Mouse (Mus musculus) gastrocnemius, postnatal 36 days (tissue): ENCODE results near the gene Ttf1. TPM values are rescaled to one million over a fixed set of nuclear protein-coding genes. Genes with fewer than 3 reads are reported as not detected.

Experiments used
- DNase-seq, 2 experiments: peaks; one replicate each; pipeline ENCODE4 v3.0.0; 2022
- intact Hi-C: fragments of 180-260 bp; cut with DNase I; formaldehyde crosslinking; loops from one replicate; pipeline ENCODE4 v1.15.1; 2025
- long read RNA-seq, 2 experiments: library from polyadenylated mRNA; stranded (forward); transcript quantifications; one replicate each; pipeline ENCODE4 v2.0.0; 2021
- total RNA-seq, 2 experiments: library from RNA; stranded (reverse); gene quantifications; 2 replicates each; pipeline ENCODE4 v1.2.3; 2021

Ttf1 gene
- total RNA-seq, result 1 to 10 TPM; 3.8 to 4.6 TPM
- long read RNA-seq, experiment 1, partial matches to known transcripts, result 0 of 1 reads
- long read RNA-seq, experiment 1, other reads (novel, unspliced or antisense), result 1 of 1 reads
- long read RNA-seq, experiment 2, partial matches to known transcripts, result 1 of 2 reads
- long read RNA-seq, experiment 2, other reads (novel, unspliced or antisense), result 1 of 2 reads

DNA sequence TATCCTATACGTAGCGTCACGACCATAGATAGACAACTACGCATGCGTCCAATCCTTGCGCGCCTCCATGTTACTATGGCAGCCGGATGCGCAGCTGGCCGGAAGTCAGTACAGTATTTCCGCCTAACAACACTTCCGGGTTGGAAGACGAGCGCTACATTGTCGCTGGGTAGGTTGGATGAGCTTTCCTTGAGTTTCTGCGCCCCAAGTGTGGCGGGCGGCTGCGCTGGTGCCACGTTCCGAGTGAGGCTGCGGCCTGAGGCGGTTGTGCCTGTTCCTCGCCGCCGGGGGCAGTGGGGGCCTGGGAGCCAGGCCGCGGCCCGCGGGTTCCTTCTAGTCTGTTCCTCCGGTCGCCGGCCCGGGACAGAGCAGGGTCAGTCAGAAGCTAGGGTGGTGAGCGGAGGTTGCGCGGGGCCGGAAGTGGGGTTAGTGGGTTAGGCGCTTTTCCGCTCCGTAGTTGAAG, at the start of gene Ttf1:
Gene Ttf1 (plus strand): TSS at position 128 of the 463 bp plus-strand sequence.
- intact Hi-C loops, result no loop called here
- DNase-seq, result peak; percentile 84

DNA sequence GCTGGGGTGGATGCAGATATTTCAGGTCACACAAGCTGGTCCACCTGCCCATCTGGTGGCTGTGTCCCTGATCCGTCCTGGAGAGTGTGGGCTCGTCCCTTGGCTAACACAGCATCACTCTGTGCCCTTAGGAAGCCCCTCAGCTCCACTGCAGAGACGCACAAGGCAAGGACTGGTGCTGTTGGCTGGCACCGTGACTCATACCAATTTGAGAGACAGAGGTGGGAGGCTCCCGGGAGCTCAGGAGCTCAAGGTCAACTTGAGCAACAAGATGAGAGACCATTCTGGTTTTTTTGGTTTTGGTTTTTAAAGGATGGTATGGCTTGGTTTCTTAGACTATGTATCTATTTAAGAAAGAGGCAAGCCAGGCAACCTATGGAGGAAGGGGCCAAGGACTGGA, 47.5 kb upstream of the Ttf1 start:
- intact Hi-C loops, result no loop called here
- no peak for DNase-seq

DNA sequence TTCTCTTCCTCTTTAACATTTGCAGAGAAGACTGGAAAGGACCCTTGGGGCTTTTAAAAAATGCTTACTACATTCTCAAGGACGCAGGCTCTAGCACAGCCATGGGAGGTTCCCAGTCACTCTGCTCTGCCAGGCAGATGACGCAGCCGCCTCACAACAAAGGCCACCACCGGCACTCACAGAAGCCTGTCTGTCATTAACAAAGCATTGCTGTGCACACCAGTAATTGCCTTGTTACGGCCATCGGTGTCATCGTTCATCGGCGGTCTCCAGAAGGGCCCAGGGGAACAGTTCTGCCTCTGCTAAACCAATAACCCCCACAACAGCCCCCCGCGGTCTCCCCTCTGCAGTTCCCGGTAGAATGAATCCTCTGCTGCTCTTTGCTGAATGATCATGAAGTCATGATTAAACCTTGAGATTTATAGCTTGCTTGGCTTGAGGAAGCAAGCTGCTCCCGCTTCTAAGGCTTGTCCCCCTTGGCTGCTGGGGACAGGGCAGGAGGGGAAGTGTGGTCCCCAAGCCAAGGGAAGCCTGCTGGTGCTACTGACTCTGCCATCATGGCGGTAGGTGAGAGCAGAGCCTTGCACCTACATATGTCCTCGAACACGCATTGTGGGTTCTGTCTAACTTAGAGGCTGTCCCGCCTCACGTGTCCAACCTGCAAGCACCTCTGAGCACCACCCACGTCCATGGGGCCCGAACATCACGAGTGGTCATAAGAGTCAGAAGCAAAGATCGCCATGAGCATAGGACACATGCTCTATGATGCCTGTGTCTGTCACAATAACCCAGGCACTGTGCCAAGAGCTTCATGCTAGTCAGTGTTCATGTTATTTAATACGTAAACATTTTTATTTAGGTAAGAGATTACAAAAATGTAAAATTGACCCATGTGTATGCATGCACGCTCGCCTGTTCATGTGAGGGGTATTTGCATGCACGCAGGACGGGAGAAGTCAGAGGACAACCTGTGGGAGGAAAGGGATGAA, 43.2 kb upstream of the Ttf1 start:
- intact Hi-C loops, result no loop called here
- no peak for DNase-seq

DNA sequence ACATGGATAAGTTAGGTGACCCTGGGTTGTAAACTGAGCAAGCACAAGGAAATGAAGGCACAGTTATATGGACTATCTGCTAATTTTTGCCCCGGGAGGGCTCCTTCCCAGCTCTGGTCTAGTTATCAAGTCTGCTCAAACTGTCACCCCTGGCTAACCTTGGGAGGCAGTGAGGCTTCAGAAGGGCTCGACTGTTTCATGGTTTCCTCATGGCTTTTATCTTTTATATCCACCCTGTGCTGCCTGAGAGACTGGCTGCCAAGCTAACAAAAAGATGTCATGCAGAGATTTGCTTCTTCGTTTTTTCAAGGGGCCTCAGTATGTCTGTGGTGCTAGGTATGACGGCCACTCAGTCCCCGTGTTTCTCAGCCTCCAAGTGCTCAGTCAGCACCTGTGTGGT, 41.4 kb upstream of the Ttf1 start:
- intact Hi-C loops, result no loop called here
- no peak for DNase-seq

DNA sequence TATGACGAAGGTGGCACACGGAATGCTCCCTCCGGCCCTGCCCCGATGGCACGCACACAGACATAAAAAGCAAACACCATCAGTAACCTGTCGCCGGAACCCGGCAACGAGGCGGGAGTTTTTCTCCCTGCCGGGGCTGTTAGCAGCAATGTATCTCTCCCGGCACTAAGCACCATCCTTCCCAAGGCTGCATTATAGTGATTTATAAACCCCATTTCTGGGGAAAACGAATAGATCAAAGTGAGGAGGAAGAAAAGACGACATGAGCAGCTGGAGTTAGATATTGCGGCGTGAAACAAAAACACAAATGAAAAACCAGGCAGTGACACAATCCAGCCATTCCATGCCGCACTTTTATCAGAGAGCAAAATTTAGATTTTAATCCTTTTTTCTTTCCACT, 39.0 kb upstream of the Ttf1 start:
- intact Hi-C loops, result no loop called here
- DNase-seq, result no peak

DNA sequence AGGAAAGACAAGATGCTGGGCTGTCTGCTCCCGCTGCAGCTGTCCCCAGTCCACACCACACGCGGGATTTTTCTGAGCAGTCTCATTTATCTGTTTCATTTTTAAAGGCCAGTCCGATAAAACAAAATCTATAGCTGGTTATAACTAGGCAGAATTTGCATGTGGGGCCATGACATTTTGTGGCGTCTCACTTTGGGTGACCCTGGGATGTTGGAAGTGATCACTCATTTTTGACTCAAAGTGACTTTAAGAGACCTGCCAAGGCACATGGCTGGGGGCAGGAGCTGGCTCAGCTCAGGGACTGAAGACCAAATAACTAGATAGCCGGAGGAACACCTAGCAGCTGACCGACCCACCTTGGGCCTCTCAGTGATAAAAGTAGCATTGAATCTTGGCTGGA, 37.1 kb upstream of the Ttf1 start:
- DNase-seq, result no peak
- intact Hi-C loops, result no loop called here

DNA sequence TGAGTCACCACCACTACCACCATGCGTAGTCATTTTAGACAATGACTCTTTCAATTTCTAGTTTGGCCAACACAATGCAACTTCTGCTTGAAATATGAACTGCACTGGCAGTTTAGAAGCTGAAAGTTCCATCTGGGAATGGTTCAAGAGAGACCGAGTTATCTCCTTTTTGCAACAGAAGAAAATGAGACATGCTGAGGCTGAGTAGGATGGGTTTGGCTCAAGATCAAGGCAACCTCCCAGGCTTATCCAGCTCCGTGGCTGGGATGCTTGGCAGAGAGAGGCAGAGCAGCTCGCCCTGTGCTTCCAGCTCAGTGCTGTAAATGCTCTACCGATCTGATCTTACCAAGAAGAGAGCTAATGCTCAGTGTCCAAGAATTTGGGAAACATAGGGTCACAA, 34.8 kb upstream of the Ttf1 start:
- DNase-seq, result no peak
- intact Hi-C loops, result no loop called here

DNA sequence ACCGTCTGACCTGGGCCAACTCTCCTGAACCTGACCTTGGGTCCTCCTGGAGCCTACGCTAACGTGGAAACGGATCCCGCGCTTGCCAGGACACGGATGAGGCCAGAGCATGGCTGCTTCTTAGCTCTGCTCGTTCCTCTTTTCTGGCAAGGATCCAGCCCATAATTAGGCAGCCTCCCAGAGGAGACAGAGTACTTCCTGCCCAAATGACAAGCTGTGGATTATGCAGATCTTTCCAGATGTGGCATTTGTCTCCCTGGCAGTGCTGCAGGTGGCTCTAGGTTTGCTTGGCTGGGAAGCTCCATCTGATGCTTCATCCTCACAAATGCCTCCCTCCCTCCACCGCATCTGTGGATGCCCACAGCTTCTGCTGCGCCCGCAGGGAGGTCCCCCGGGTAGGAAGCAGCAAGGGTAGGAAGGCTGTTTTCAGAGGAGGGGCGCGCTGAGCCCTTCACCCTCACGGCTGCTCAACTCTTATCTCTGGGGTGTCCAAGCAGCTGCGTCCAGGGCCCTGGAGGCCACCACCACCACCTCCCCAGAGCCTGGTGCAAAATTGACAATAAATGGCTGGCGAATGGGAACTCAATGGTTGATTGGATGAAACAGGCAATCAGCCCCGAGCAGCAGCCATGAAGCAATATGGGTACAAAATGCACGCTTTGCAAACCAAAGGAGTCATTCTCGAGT, 29.9 kb upstream of the Ttf1 start:
- no peak for DNase-seq
- intact Hi-C loops, result no loop called here

DNA sequence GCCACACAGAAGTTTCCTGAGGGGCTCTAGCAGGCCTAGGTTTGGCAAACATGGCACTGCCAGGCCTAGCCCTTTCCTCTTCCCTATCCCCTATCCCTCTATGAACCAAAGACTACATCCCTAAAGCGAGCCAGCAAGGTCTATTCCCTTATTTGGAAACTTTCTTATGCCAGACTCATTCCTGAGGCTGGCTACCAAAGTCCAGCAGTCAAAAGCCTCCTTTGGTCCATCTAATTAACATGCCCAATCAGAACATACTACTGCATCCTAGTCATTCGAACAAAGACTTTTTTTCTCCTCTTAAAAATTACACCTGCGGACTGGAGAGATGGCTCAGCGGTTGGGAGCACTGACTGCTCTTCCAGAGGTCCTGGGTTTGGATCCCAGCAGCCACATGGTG, 28.1 kb upstream of the Ttf1 start:
- no peak for DNase-seq
- intact Hi-C loops, result no loop called here

DNA sequence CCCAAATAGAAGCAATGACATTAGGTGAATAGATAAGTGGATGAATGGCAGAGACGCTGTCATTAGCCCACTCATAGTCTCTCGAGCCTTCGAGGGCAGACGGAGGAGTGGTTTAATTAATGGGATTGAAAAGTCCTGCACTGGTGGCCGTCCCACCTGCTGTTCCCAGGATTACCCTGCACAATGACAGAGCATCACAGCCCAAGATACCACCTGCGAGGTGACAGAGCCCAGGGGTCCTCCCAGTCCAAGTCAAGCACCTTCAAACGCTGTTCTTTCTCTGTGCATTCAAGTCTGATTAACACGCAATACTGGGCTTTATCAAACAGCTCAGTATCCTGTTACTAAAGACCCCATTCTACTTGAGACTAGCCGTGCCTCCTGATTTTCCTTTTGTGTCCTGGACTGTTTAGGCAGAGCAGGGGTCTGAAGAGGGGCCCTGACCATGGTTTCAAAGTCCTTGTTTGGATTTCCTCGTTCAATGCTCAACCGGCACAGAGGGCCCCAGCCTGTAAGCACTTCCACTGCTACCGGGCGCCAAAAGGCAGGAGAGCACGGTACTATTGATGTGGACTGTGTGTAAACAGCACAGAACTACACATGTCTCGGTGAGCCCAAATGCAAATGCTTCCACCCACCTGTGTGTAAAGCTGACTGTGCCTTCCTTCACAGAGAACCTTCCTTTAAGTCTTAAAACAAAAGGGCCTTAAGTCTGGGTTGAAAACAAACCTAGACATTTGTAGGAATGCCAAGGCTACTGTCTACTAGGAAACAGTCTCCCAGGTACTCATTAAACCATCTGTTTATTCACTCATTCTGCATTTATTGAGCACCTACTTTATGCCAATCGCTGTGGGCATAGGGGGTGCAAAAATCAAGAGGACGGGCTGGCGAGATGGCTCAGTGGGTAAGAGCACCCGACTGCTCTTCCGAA, 25.3 kb upstream of the Ttf1 start:
- intact Hi-C loops, result no loop called here
- DNase-seq, result no peak

DNA sequence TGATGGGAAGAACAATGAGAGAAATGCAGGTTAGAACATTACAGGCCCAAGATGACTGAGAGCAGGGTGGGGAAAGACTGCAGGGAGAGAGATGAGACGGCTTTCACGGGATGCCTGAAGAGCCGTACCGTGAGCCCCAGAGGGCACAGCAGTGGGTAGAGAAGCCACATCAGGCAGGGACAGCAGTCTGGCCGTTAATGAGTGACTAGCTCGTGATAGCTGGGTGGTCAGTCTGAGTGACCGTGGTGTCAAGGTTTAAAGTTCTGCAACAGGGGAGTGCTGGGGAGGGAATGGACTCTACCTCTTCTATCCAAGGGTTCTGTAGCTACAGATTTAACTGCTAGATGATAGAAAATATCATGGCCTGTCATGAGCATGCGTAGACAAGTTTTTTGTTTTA, 24.4 kb upstream of the Ttf1 start:
- intact Hi-C loops, result no loop called here
- no peak for DNase-seq

DNA sequence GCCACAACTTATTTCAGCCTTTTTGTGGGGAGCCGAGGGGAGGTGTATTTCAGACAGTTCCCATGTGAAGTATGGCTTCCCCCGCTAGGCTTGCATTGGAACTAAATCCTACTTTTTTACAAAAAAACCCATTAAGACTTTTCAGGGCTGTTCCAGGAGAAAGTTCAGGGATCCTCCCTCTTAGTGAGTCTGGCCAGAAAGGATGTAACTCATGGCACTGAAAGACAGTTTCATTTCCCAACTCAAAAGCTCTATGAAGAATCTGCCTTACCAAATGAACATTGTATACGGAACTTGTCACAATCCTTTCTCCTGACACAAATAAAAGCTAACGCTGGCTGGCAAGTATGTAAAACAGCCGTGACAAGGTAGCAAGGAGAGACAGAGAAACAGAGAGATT, 20.3 kb upstream of the Ttf1 start:
- no peak for DNase-seq
- intact Hi-C loops, result no loop called here

DNA sequence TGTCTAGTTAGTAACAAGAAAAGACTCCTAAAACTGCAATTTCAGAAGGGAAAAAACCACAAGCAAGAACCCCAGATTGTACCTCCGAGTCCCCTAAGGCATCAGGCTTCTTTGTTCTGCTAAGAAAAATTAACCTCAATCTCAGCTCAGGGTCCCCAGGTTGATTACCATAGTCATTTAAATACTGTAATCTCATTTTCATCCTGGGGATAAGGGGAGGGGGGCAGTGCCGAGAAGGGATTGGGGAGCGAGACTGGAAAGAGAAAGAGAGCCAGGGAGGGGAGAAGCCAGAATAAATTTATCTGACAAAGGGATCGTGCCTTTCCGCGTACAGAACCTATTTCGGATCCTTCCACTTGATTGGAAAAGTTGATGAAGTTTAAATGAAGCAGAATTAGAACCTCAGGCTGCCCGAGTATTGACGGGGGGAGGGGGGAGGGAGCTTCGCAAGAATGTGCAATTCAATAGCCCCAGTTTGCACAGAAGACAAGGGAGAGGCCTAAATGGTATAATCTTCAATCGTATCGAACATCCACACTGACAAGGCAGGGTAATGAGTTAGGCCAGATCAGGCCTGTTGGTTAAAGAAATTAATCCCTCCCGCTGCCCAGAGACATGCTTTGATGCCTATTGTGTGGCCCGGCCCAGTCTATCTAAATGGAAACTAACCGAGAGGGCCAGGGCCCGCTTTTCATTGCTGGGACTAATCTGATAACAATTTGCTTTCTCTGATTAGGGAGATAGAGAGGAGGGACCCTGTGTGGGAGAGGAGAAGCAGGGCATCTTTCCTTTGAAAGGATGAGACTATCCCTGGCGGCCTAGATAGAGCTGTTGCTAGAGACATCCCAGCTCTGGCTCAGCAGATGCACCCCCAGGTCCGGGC, 19.2 kb upstream of the Ttf1 start:
- intact Hi-C loops, result no loop called here
- no peak for DNase-seq

DNA sequence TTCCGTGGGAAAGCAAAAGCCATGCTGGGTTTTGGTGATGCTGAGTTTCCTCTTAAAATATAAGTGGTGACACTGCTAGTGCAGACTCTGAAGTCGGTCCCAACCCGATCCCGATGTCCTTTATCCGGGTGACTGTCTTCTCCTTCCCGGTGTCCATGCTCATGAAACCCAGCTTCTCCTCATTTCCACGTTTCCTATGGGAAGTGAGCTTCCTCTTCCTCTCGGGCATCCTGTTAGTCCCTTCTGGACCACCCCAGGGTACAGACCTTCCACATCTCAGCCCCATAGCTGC, 18.6 kb upstream of the Ttf1 start:
- no peak for DNase-seq
- intact Hi-C loops, result no loop called here

DNA sequence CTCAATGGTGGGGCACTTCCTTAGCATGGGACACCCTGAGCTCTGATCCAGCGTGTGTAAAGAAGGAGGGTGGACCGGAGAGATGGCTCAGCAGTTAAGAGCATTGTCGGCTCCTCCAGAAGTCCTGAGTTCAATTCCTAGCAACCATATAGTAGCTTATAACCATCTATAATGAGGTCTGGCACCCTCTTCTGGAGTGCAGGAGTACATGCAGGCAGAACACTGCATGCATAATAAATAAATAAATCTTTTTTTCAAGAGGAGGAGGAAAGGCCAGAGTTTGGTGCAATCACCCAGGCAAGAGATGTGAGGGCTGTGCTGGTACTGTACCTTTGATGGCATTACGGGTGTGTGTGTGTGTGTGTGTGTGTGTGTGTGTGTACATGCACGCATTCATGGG, 17.9 kb upstream of the Ttf1 start:
- intact Hi-C loops, result no loop called here
- DNase-seq, result no peak

DNA sequence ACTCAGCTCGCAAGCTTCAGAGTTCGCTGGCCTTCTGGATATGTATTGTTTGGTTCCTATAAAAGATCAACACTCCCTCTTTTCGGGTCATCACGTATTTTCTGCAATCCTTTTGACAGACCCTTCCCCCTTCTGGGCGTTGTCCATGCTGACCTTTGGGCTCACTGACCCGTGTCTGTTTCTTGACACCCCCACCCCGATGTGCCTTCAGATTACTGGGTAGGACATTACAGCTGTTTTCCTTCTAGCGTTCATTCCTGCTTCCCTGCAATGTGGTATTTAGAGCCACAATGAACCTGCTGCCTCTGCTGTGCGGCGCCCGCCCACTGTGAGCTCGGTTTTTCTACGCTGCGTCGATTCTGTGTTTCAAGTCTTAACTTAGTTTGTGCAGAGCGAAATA, 13.9 kb upstream of the Ttf1 start:
- DNase-seq, result no peak
- intact Hi-C loops, result no loop called here

DNA sequence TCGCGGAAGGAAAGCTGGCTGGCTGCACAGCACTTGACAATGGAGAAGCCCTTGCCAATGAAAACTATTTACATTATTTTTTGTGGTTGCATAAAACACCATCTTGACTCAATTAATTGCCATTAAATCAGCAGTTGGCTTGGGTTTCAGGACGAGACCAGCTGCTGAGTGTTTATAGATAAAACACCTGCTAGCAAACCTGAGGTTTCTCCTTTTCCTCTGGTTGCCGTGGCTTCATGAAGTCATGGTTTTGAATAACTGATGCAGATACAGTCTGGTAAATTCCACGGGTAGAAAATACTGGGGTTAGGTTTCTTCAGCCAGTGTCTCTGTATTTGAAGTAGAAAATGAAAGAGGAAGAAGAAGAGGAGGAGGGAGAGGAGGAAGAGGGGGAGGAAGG, 8.1 kb upstream of the Ttf1 start:
- no peak for DNase-seq
- intact Hi-C loops, result loop anchor here (2.0 kb wide), 2 partner anchors 127 to 297 kb away; no protein-coding TSS in a partner anchor

DNA sequence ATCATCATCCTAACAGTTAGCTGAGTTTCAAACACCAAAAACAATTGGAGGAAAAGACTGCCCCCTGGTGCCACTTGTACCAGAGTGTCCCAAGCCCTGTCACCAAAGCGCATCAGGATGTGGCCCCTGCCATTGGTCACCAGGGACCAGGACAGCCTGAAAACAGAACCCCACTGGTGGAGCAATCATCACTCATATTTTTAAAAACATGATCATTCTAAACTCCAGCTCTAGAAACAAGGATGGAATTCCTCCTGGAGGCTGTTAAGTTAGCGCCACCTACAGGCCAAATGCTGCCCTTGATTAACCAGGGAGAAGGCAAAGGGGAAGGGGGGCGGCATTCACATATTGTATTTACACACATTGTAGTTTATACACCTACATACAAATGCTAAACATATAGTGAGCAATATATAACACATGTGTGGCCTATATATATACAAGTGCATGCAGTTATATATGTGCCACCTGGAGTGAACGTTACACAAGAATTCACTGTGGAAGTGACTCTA, 7.1 kb upstream of the Ttf1 start:
- intact Hi-C loops, result loop anchor here (2.0 kb wide), 2 partner anchors 128 to 298 kb away; no protein-coding TSS in a partner anchor
- peak in 1 of 2 experiments; percentile 16 for DNase-seq
